Mouse (Mus musculus): ENCODE measurements around the gene Lypd5.

GRCm38 (mm10) chr7:24384070-24384469 is 35.1 kb downstream of the Lypd5 start:
- no peak for TF ChIP-seq CTCF (conservative IDR thresholded peaks at IDR 0.05; ENCODE audit: insufficient read depth, insufficient read length, low read depth, low read length)
- TF ChIP-seq POLR2A (IDR thresholded peaks at IDR 0.05; ENCODE audit: low read depth, low read length), result no peak

Data from kidney, adult 2 months (tissue).